Mouse (Mus musculus) hindbrain, embryonic 15.5 days (tissue): Measurements from ENCODE around the gene Tspan12. TPM values are rescaled to one million over a fixed set of nuclear protein-coding genes. Genes with fewer than 3 reads are reported as not detected.

ENCODE experiments used
- ATAC-seq: fragments of 200-750 bp; cut with Nextera tagmentation; 2 replicates; pipeline ENCODE4 v1.8.0; 2017; ENCODE audit warnings: low read depth, moderate number of reproducible peaks, moderate TSS enrichment; ENCODE audit not compliant: low FRiP score
- H3K27ac ChIP-seq: fragments of 300-500 bp; sonication (generic); replicated peaks from 2 replicates; pipeline ENCODE4 v1.5.1; 2015; ENCODE audit warnings: mild to moderate bottlenecking, inconsistent platforms
- H3K27me3 ChIP-seq: fragments of 300-500 bp; sonication (generic); 2 replicates; pipeline ENCODE4 v1.6.1; 2015; ENCODE audit warnings: control low read depth, inconsistent platforms
- H3K36me3 ChIP-seq: fragments of 300-500 bp; sonication (generic); 2 replicates; pipeline ENCODE4 v1.6.1; 2015; ENCODE audit warnings: control low read depth, inconsistent platforms
- H3K4me1 ChIP-seq: fragments of 300-500 bp; sonication (generic); replicated peaks from 2 replicates; pipeline ENCODE4 v1.6.1; 2015; ENCODE audit warnings: control low read depth, inconsistent platforms
- H3K4me2 ChIP-seq: fragments of 300-500 bp; sonication (generic); 2 replicates; pipeline ENCODE4 v1.6.1; 2015; ENCODE audit warnings: moderate library complexity, mild to moderate bottlenecking, inconsistent platforms
- H3K4me3 ChIP-seq: fragments of 300-500 bp; sonication (generic); 2 replicates; pipeline ENCODE4 v1.5.1; 2015; ENCODE audit warnings: mild to moderate bottlenecking, inconsistent platforms
- H3K9ac ChIP-seq: fragments of 300-500 bp; sonication (generic); 2 replicates; pipeline ENCODE4 v1.6.1; 2015; ENCODE audit warnings: inconsistent platforms
- H3K9me3 ChIP-seq: fragments of 300-500 bp; sonication (generic); 2 replicates; pipeline ENCODE4 v1.6.1; 2016; ENCODE audit warnings: control low read depth, inconsistent platforms
- WGBS: fragments of 180-500 bp; shearing (Covaris S2); methylation state at CpG from one replicate; pipeline ENCODE4 v1.1.7; 2015; 5-methylcytosine and 5-hydroxymethylcytosine counted together
- polyA plus RNA-seq: library from polyadenylated mRNA; unstranded; fragments of >200 nt; fragmentation: Nextera tagmentation; extraction: Ambion mirVana; gene quantifications from 2 replicates; pipeline ENCODE4 v1.2.1, GENCODE M21; 2015

The Tspan12 gene
- polyA plus RNA-seq, 1 experiment from 2014 or later, result 66.8 TPM

GRCm38 (mm10) chr6:21823281-21823680 is 29.0 kb downstream of the Tspan12 start:
- Histone ChIP-seq H3K4me2 (no peak overlapping the region), H3K27ac (no peak overlapping the region), H3K27me3 (no peaks in the 10 kb centered on the region), H3K36me3 (no peaks in the 10 kb centered on the region), H3K9ac (no peak overlapping the region), H3K9me3 (no peaks in the 10 kb centered on the region), H3K4me3 (no peak overlapping the region), H3K4me1 (no peaks in the 10 kb centered on the region)
- no peak for ATAC-seq
- 70% methylated on average over 8 of the region's 8 CpGs for WGBS

- no peak overlapping the region for H3K9ac ChIP-seq
- H3K4me2 ChIP-seq, result no peak overlapping the region
- H3K27ac ChIP-seq, result no peak overlapping the region
- no peaks in the 10 kb centered on the region for H3K36me3 ChIP-seq
- no peak for ATAC-seq
- WGBS, result 81% methylated on average over 7 of the region's 7 CpGs
- H3K4me3 ChIP-seq, result no peak overlapping the region
- H3K27me3 ChIP-seq, result no peaks in the 10 kb centered on the region
- H3K4me1 ChIP-seq, result no peaks in the 10 kb centered on the region
- H3K9me3 ChIP-seq, result no peaks in the 10 kb centered on the region
Observed at GRCm38 (mm10) chr6:21822721-21823134, 29.6 kb downstream of the Tspan12 start.

GRCm38 (mm10) chr6:21818107-21818807 is 34.1 kb downstream of the Tspan12 start:
- H3K27me3 ChIP-seq, result no peaks in the 10 kb centered on the region
- peaks cover 14% of the 10 kb centered on the region for H3K36me3 ChIP-seq
- H3K4me3 ChIP-seq, result no peak overlapping the region
- 33% methylated on average over 5 of the region's 5 CpGs for WGBS
- H3K4me2 ChIP-seq, result no peak overlapping the region
- no peaks in the 10 kb centered on the region; the same call in 1 of the 2 replicates for H3K9me3 ChIP-seq
- H3K9ac ChIP-seq, result no peak overlapping the region
- no peak for ATAC-seq
- no peak overlapping the region for H3K27ac ChIP-seq
- H3K4me1 ChIP-seq, result no peaks in the 10 kb centered on the region

GRCm38 (mm10) chr6:21806005-21806404 is 46.3 kb downstream of the Tspan12 start:
- Histone ChIP-seq H3K4me2 (no peak overlapping the region), H3K9me3 (no peaks in the 10 kb centered on the region), H3K27me3 (no peaks in the 10 kb centered on the region), H3K4me1 (no peaks in the 10 kb centered on the region), H3K4me3 (no peak overlapping the region), H3K9ac (no peak overlapping the region), H3K27ac (no peak overlapping the region), H3K36me3 (peaks cover 8% of the 10 kb centered on the region; the same call in 1 of the 2 replicates)
- no peak for ATAC-seq
- WGBS, result 98% methylated on average over 7 of the region's 7 CpGs

- no peaks in the 10 kb centered on the region for H3K9me3 ChIP-seq
- H3K27ac ChIP-seq, result no peak overlapping the region
- 76% methylated on average over 7 of the region's 7 CpGs for WGBS
- H3K36me3 ChIP-seq, result peaks cover 12% of the 10 kb centered on the region; the same call in 1 of the 2 replicates
- ATAC-seq, result no peak
- no peak overlapping the region for H3K9ac ChIP-seq
- no peaks in the 10 kb centered on the region for H3K4me1 ChIP-seq
- no peak overlapping the region for H3K4me2 ChIP-seq
- no peak overlapping the region for H3K4me3 ChIP-seq
- H3K27me3 ChIP-seq, result no peaks in the 10 kb centered on the region
Observed at GRCm38 (mm10) chr6:21805013-21805570, 47.2 kb downstream of the Tspan12 start.

GRCm38 (mm10) chr6:21803483-21804340 is 48.6 kb downstream of the Tspan12 start:
- Histone ChIP-seq H3K4me2 (no peak overlapping the region), H3K36me3 (peaks cover 19% of the 10 kb centered on the region; the same call in 1 of the 2 replicates), H3K27ac (no peak overlapping the region), H3K4me3 (no peak overlapping the region), H3K4me1 (no peaks in the 10 kb centered on the region), H3K9me3 (no peaks in the 10 kb centered on the region), H3K9ac (no peak overlapping the region), H3K27me3 (no peaks in the 10 kb centered on the region)
- 64% methylated on average over 10 of the region's 10 CpGs for WGBS
- peak; percentile 79; the same call in 1 of the 2 replicates for ATAC-seq

GRCm38 (mm10) chr6:21798581-21798980 is 53.7 kb downstream of the Tspan12 start:
- ATAC-seq, result no peak
- no peak overlapping the region for H3K4me2 ChIP-seq
- no peak overlapping the region for H3K27ac ChIP-seq
- no peak overlapping the region for H3K9ac ChIP-seq
- no peaks in the 10 kb centered on the region for H3K4me1 ChIP-seq
- H3K9me3 ChIP-seq, result no peaks in the 10 kb centered on the region
- no peak overlapping the region for H3K4me3 ChIP-seq
- H3K36me3 ChIP-seq, result peaks cover 15% of the 10 kb centered on the region
- WGBS, result 92% methylated on average over 9 of the region's 9 CpGs
- no peaks in the 10 kb centered on the region for H3K27me3 ChIP-seq

GRCm38 (mm10) chr6:21797087-21797486 is 55.2 kb downstream of the Tspan12 start:
- Histone ChIP-seq H3K9ac (no peak overlapping the region), H3K4me3 (no peak overlapping the region), H3K36me3 (peaks cover 15% of the 10 kb centered on the region), H3K4me1 (no peaks in the 10 kb centered on the region), H3K27me3 (no peaks in the 10 kb centered on the region), H3K27ac (no peak overlapping the region), H3K9me3 (no peaks in the 10 kb centered on the region), H3K4me2 (no peak overlapping the region)
- 87% methylated on average over 4 of the region's 4 CpGs for WGBS
- ATAC-seq, result no peak

- Histone ChIP-seq H3K27me3 (no peaks in the 10 kb centered on the region), H3K27ac (no peak overlapping the region), H3K4me1 (no peaks in the 10 kb centered on the region), H3K9ac (no peak overlapping the region), H3K4me2 (no peak overlapping the region), H3K36me3 (peaks cover 15% of the 10 kb centered on the region), H3K9me3 (no peaks in the 10 kb centered on the region), H3K4me3 (no peak overlapping the region)
- ATAC-seq, result no peak
- WGBS, result 83% methylated on average over 10 of the region's 10 CpGs
Observed at GRCm38 (mm10) chr6:21796413-21796812, 55.9 kb downstream of the Tspan12 start.

GRCm38 (mm10) chr6:21795410-21795809 is 56.9 kb downstream of the Tspan12 start:
- no peaks in the 10 kb centered on the region for H3K27me3 ChIP-seq
- WGBS, result 86% methylated on average over 5 of the region's 5 CpGs
- no peak overlapping the region for H3K9ac ChIP-seq
- H3K4me3 ChIP-seq, result no peak overlapping the region
- no peaks in the 10 kb centered on the region for H3K9me3 ChIP-seq
- peaks cover 12% of the 10 kb centered on the region for H3K36me3 ChIP-seq
- no peak overlapping the region for H3K4me2 ChIP-seq
- ATAC-seq, result no peak
- H3K27ac ChIP-seq, result no peak overlapping the region
- H3K4me1 ChIP-seq, result no peaks in the 10 kb centered on the region

GRCm38 (mm10) chr6:21795072-21795407 is 57.3 kb downstream of the Tspan12 start:
- no peak overlapping the region for H3K9ac ChIP-seq
- no peaks in the 10 kb centered on the region for H3K4me1 ChIP-seq
- ATAC-seq, result peak; percentile 71
- H3K9me3 ChIP-seq, result no peaks in the 10 kb centered on the region
- no peak overlapping the region for H3K27ac ChIP-seq
- peaks cover 10% of the 10 kb centered on the region for H3K36me3 ChIP-seq
- H3K4me3 ChIP-seq, result no peak overlapping the region
- H3K4me2 ChIP-seq, result no peak overlapping the region
- no peaks in the 10 kb centered on the region for H3K27me3 ChIP-seq
- WGBS, result 5% methylated on average over 7 of the region's 7 CpGs
